Mouse (Mus musculus) lung, postnatal 0 days (tissue): ENCODE measurements around the gene Rbp3.

Experiments used
- CTCF ChIP-seq: IDR thresholded peaks from 2 replicates; pipeline ENCODE4 v1.5.1; 2016; ENCODE audit warnings: antibody characterized with exemption, mild to moderate bottlenecking
- EP300 ChIP-seq: IDR thresholded peaks from 2 replicates; pipeline ENCODE4 v1.6.1; 2016; ENCODE audit warnings: antibody characterized with exemption, mild to moderate bottlenecking, control low read depth

- TF ChIP-seq CTCF, result no peak
- no peak for TF ChIP-seq EP300
Observed at GRCm38 (mm10) chr14:33920727-33921559, 32.9 kb upstream of the Rbp3 start.
